Mouse (Mus musculus) CD4-positive helper T cell, adult 2 months (primary cell): ENCODE results near the gene Kidins220.

Experiments used
- DNase-seq: peaks from one replicate; pipeline ENCODE4 v3.0.0-alpha.2; 2012; ENCODE audit warnings: low read depth, missing footprints, low spot score

The Kidins220 gene

GRCm38 (mm10) chr12:25109971-25110681 is 135.4 kb downstream of the Kidins220 start:
- no peak for DNase-seq

- no peak for DNase-seq
These were observed 136.0 kb downstream of the Kidins220 start for GRCm38 (mm10) chr12:25110682-25111078.
